Mouse (Mus musculus): ENCODE measurements around the gene Dact1. TPM values are rescaled to one million over a fixed set of nuclear protein-coding genes. Genes with fewer than 3 reads are reported as not detected.

Dact1 gene
- polyA plus RNA-seq, 1 experiment from 2014 or later: 15.3 TPM

GRCm38 (mm10) chr12:71337025-71337582, 27.4 kb downstream of the Dact1 start:
- no peak for TF ChIP-seq CTCF (IDR thresholded peaks at IDR 0.05; ENCODE audit: low read depth)
- Histone ChIP-seq H3K4me3 (replicated peaks; ENCODE audit: low read depth, low read length) (no peak overlapping the region), H3K4me2 (ENCODE audit: low read length) (no peak overlapping the region), H3K27me3 (ENCODE audit: insufficient read depth, low read length) (no peaks in the 10 kb centered on the region), H3K36me3 (ENCODE audit: insufficient read depth, low read length) (no peaks in the 10 kb centered on the region), H3K27ac (no peak overlapping the region), H3K9me3 (replicated peaks; ENCODE audit: low read length) (no peaks in the 10 kb centered on the region), H3K9ac (ENCODE audit: low read depth, low read length) (no peak overlapping the region), H3K4me1 (replicated peaks; ENCODE audit: insufficient read depth, low read length) (no peaks in the 10 kb centered on the region)
- no peak for ATAC-seq (replicated peaks; ENCODE audit: low FRiP score, low read depth)
- WGBS: 69% methylated on average over 11 of the region's 11 CpGs
- DNase-seq (ENCODE audit: low spot score): no peak

GRCm38 (mm10) chr12:71337896-71338463, 28.3 kb downstream of the Dact1 start:
- 56% methylated on average over 6 of the region's 6 CpGs for WGBS
- Histone ChIP-seq H3K4me1 (replicated peaks; ENCODE audit: insufficient read depth, low read length) (no peaks in the 10 kb centered on the region), H3K4me2 (ENCODE audit: low read length) (no peak overlapping the region), H3K27ac (no peak overlapping the region), H3K27me3 (ENCODE audit: insufficient read depth, low read length) (no peaks in the 10 kb centered on the region), H3K9ac (ENCODE audit: low read depth, low read length) (no peak overlapping the region), H3K36me3 (ENCODE audit: insufficient read depth, low read length) (no peaks in the 10 kb centered on the region), H3K4me3 (replicated peaks; ENCODE audit: low read depth, low read length) (no peak overlapping the region), H3K9me3 (replicated peaks; ENCODE audit: low read length) (no peaks in the 10 kb centered on the region)
- ATAC-seq (replicated peaks; ENCODE audit: low FRiP score, low read depth): no peak
- DNase-seq (ENCODE audit: low spot score): no peak
- no peak for TF ChIP-seq CTCF (IDR thresholded peaks at IDR 0.05; ENCODE audit: low read depth)

GRCm38 (mm10) chr12:71339142-71339848, 29.6 kb downstream of the Dact1 start:
- no peak for TF ChIP-seq CTCF (IDR thresholded peaks at IDR 0.05; ENCODE audit: low read depth)
- Histone ChIP-seq H3K4me3 (replicated peaks; ENCODE audit: low read depth, low read length) (no peak overlapping the region), H3K27ac (no peak overlapping the region), H3K4me1 (replicated peaks; ENCODE audit: insufficient read depth, low read length) (no peaks in the 10 kb centered on the region), H3K9ac (ENCODE audit: low read depth, low read length) (no peak overlapping the region), H3K36me3 (ENCODE audit: insufficient read depth, low read length) (no peaks in the 10 kb centered on the region), H3K9me3 (replicated peaks; ENCODE audit: low read length) (no peaks in the 10 kb centered on the region), H3K27me3 (ENCODE audit: insufficient read depth, low read length) (no peaks in the 10 kb centered on the region), H3K4me2 (ENCODE audit: low read length) (no peak overlapping the region)
- DNase-seq (ENCODE audit: low spot score): no peak
- WGBS: 50% methylated on average over 16 of the region's 16 CpGs
- ATAC-seq (replicated peaks; ENCODE audit: low FRiP score, low read depth): no peak

GRCm38 (mm10) chr12:71342397-71342796, 32.7 kb downstream of the Dact1 start:
- WGBS: 39% methylated on average over 13 of the region's 13 CpGs
- Histone ChIP-seq H3K4me1 (replicated peaks; ENCODE audit: insufficient read depth, low read length) (0 out of 2 replicates have a peak, but pooled peaks cover 7% of the 10 kb centered on the region), H3K9ac (ENCODE audit: low read depth, low read length) (no peak overlapping the region), H3K9me3 (replicated peaks; ENCODE audit: low read length) (no peaks in the 10 kb centered on the region), H3K4me2 (ENCODE audit: low read length) (peak overlapping the region; percentile 44; the same call in 1 of the 2 replicates), H3K4me3 (replicated peaks; ENCODE audit: low read depth, low read length) (no peak overlapping the region), H3K27ac (no peak overlapping the region), H3K27me3 (ENCODE audit: insufficient read depth, low read length) (no peaks in the 10 kb centered on the region), H3K36me3 (ENCODE audit: insufficient read depth, low read length) (no peaks in the 10 kb centered on the region)
- ATAC-seq (replicated peaks; ENCODE audit: low FRiP score, low read depth): no peak
- peak; percentile 53 for DNase-seq (ENCODE audit: low spot score)
- no peak for TF ChIP-seq CTCF (IDR thresholded peaks at IDR 0.05; ENCODE audit: low read depth)

GRCm38 (mm10) chr12:71345471-71345870, 35.8 kb downstream of the Dact1 start:
- Histone ChIP-seq H3K27ac (peak overlapping the region; percentile 47), H3K4me1 (replicated peaks; ENCODE audit: insufficient read depth, low read length) (0 out of 2 replicates have a peak, but pooled peaks cover 7% of the 10 kb centered on the region), H3K27me3 (ENCODE audit: insufficient read depth, low read length) (no peaks in the 10 kb centered on the region), H3K36me3 (ENCODE audit: insufficient read depth, low read length) (no peaks in the 10 kb centered on the region), H3K4me3 (replicated peaks; ENCODE audit: low read depth, low read length) (no peak overlapping the region), H3K4me2 (ENCODE audit: low read length) (no peak overlapping the region), H3K9me3 (replicated peaks; ENCODE audit: low read length) (no peaks in the 10 kb centered on the region), H3K9ac (ENCODE audit: low read depth, low read length) (no peak overlapping the region)
- no peak for TF ChIP-seq CTCF (IDR thresholded peaks at IDR 0.05; ENCODE audit: low read depth)
- peak; percentile 54 for DNase-seq (ENCODE audit: low spot score)
- no peak for ATAC-seq (replicated peaks; ENCODE audit: low FRiP score, low read depth)
- WGBS: 34% methylated on average over 7 of the region's 7 CpGs

- ATAC-seq (replicated peaks; ENCODE audit: low FRiP score, low read depth) (no peak), DNase-seq (ENCODE audit: low spot score) (peak; percentile 78)
- no peak for TF ChIP-seq CTCF (IDR thresholded peaks at IDR 0.05; ENCODE audit: low read depth)
- WGBS: 9% methylated on average over 5 of the region's 5 CpGs
- 0 out of 2 replicates have a peak, but pooled peaks cover 7% of the 10 kb centered on the region for H3K4me1 ChIP-seq (replicated peaks; ENCODE audit: insufficient read depth, low read length)
- peak overlapping the region; percentile 47 for H3K27ac ChIP-seq
- no peaks in the 10 kb centered on the region for H3K36me3 ChIP-seq (ENCODE audit: insufficient read depth, low read length)
- no peak overlapping the region for H3K4me3 ChIP-seq (replicated peaks; ENCODE audit: low read depth, low read length)
- H3K27me3 ChIP-seq (ENCODE audit: insufficient read depth, low read length): no peaks in the 10 kb centered on the region
- peak overlapping the region; percentile 25 for H3K4me2 ChIP-seq (ENCODE audit: low read length)
- no peaks in the 10 kb centered on the region for H3K9me3 ChIP-seq (replicated peaks; ENCODE audit: low read length)
- H3K9ac ChIP-seq (ENCODE audit: low read depth, low read length): no peak overlapping the region
These were observed 36.4 kb downstream of the Dact1 start for GRCm38 (mm10) chr12:71346071-71346470.

All from kidney, postnatal 0 days (tissue).